Mouse (Mus musculus) hindbrain, embryonic 16.5 days (tissue): ENCODE measurements around the gene Arl4c. TPM values are rescaled to one million over a fixed set of nuclear protein-coding genes. Genes with fewer than 3 reads are reported as not detected.

Experiments used
- ATAC-seq: fragments of 200-750 bp; cut with Nextera tagmentation; 2 replicates; pipeline ENCODE4 v1.8.0; 2017; ENCODE audit warnings: moderate TSS enrichment, moderate library complexity
- H3K27ac ChIP-seq: fragments of 300-500 bp; sonication (generic); 2 replicates; pipeline ENCODE4 v1.5.1; 2014; ENCODE audit warnings: low read depth, mild to moderate bottlenecking, control low read depth, low read length, moderate library complexity
- H3K27me3 ChIP-seq: fragments of 300-500 bp; sonication (generic); replicated peaks from 2 replicates; pipeline ENCODE4 v1.6.1; 2014; ENCODE audit warnings: low read length; ENCODE audit not compliant: control insufficient read depth, insufficient read depth
- H3K36me3 ChIP-seq: fragments of 300-500 bp; sonication (generic); 2 replicates; pipeline ENCODE4 v1.6.1; 2014; ENCODE audit warnings: mild to moderate bottlenecking, low read length, moderate library complexity, mixed read lengths; ENCODE audit not compliant: control insufficient read depth, insufficient read depth
- H3K4me1 ChIP-seq: fragments of 300-500 bp; sonication (generic); 2 replicates; pipeline ENCODE4 v1.6.1; 2014; ENCODE audit warnings: low read depth, low read length; ENCODE audit not compliant: control insufficient read depth, insufficient read depth
- H3K4me2 ChIP-seq: fragments of 300-500 bp; sonication (generic); 2 replicates; pipeline ENCODE4 v1.6.1; 2014; ENCODE audit warnings: mild to moderate bottlenecking, low read length, control low read depth, moderate library complexity
- H3K4me3 ChIP-seq: fragments of 300-500 bp; sonication (generic); 2 replicates; pipeline ENCODE4 v1.5.1; 2014; ENCODE audit warnings: mild to moderate bottlenecking, low read length, control low read depth, moderate library complexity
- H3K9ac ChIP-seq: fragments of 300-500 bp; sonication (generic); 2 replicates; pipeline ENCODE4 v1.6.1; 2014; ENCODE audit warnings: low read depth, mild to moderate bottlenecking, control low read depth, low read length, moderate library complexity
- H3K9me3 ChIP-seq: fragments of 300-500 bp; sonication (generic); 2 replicates; pipeline ENCODE4 v1.6.1; 2014; ENCODE audit warnings: mild to moderate bottlenecking, low read length, moderate library complexity; ENCODE audit not compliant: control insufficient read depth
- WGBS: fragments of 180-500 bp; shearing (Covaris S2); extraction: QIAGEN DNeasy Blood & Tissue Kit; methylation state at CpG from one replicate; pipeline ENCODE4 v1.1.7; 2014; 5-methylcytosine and 5-hydroxymethylcytosine counted together
- polyA plus RNA-seq: library from polyadenylated mRNA; unstranded; fragments of >200 nt; fragmentation: Nextera tagmentation; extraction: Ambion mirVana; gene quantifications from 2 replicates; pipeline ENCODE4 v1.2.1, GENCODE M21; 2015

Gene Arl4c
- polyA plus RNA-seq, 1 experiment from 2014 or later, result 37.7 TPM

DNA sequence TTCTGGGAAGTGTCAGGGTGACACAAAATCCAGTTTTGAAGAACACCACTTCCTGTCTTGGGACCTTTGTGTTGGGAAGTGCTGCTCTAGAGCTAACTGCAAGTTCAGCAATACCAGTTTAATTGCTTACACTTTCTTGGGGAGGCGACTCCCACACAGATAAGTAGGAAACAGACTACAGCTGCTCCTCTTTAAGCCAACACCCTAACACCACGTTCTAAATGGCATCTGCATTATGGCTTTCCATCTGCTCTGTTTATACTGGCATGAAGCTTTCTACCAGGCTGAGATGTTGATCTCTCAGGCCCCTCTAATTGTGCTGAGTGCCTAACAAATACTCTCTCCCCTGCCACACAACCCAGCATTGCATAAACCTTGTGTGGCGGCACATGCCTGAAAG is 36.9 kb upstream of the Arl4c start:
- no peak overlapping the region for H3K9ac ChIP-seq
- no peaks in the 10 kb centered on the region for H3K4me1 ChIP-seq
- 75% methylated on average over 3 of the region's 3 CpGs for WGBS
- H3K27ac ChIP-seq, result no peak overlapping the region
- no peaks in the 10 kb centered on the region for H3K36me3 ChIP-seq
- no peaks in the 10 kb centered on the region for H3K27me3 ChIP-seq
- no peak overlapping the region for H3K4me2 ChIP-seq
- H3K4me3 ChIP-seq, result no peak overlapping the region
- no peaks in the 10 kb centered on the region for H3K9me3 ChIP-seq
- ATAC-seq, result no peak

GRCm38 (mm10) chr1:88729496-88729895 is 27.5 kb upstream of the Arl4c start:
- Histone ChIP-seq H3K4me2 (no peak overlapping the region), H3K36me3 (no peaks in the 10 kb centered on the region), H3K4me1 (no peaks in the 10 kb centered on the region), H3K9ac (no peak overlapping the region), H3K27me3 (no peaks in the 10 kb centered on the region), H3K9me3 (no peaks in the 10 kb centered on the region), H3K4me3 (no peak overlapping the region), H3K27ac (no peak overlapping the region)
- 81% methylated on average over 1 of the region's 1 CpGs for WGBS
- no peak for ATAC-seq

GRCm38 (mm10) chr1:88727369-88727768 is 25.3 kb upstream of the Arl4c start:
- Histone ChIP-seq H3K9me3 (no peaks in the 10 kb centered on the region), H3K4me2 (no peak overlapping the region), H3K9ac (no peak overlapping the region), H3K4me3 (no peak overlapping the region), H3K36me3 (no peaks in the 10 kb centered on the region), H3K27ac (no peak overlapping the region), H3K4me1 (no peaks in the 10 kb centered on the region), H3K27me3 (no peaks in the 10 kb centered on the region)
- 100% methylated on average over 1 of the region's 1 CpGs for WGBS
- ATAC-seq, result no peak

GRCm38 (mm10) chr1:88725716-88726115 is 23.7 kb upstream of the Arl4c start:
- Histone ChIP-seq H3K27ac (no peak overlapping the region), H3K9me3 (no peaks in the 10 kb centered on the region), H3K36me3 (no peaks in the 10 kb centered on the region), H3K4me3 (no peak overlapping the region), H3K4me2 (no peak overlapping the region), H3K4me1 (no peaks in the 10 kb centered on the region), H3K27me3 (no peaks in the 10 kb centered on the region), H3K9ac (no peak overlapping the region)
- WGBS, result 89% methylated on average over 1 of the region's 1 CpGs
- ATAC-seq, result no peak

- Histone ChIP-seq H3K4me2 (no peak overlapping the region), H3K27me3 (no peaks in the 10 kb centered on the region), H3K9ac (no peak overlapping the region), H3K9me3 (no peaks in the 10 kb centered on the region), H3K4me3 (no peak overlapping the region), H3K36me3 (no peaks in the 10 kb centered on the region), H3K4me1 (peaks cover 2% of the 10 kb centered on the region; the same call in 1 of the 2 replicates), H3K27ac (no peak overlapping the region)
- no peak for ATAC-seq
- WGBS, result 44% methylated on average over 11 of the region's 11 CpGs
These were observed 18.7 kb upstream of the Arl4c start for GRCm38 (mm10) chr1:88720626-88721229.

DNA sequence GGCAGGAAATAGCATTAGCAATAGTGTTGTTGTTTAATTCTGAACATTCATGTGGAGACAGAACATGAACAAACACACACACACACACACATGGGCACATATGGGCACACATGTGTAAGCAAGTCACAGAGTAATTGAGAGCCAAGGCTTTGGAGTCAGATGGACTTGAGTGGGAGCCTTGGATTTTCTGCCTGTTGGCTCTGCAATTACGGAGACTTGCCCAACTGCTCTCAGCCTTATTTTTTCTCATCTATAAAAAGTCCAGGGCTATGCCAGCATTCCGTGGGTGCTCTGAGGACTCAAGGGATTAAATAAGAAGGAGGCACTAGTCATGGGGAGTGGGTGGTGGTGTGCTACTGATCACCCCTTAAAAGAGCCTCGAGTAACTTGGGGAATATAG is 16.5 kb upstream of the Arl4c start:
- H3K4me1 ChIP-seq, result peaks cover 2% of the 10 kb centered on the region; the same call in 1 of the 2 replicates
- 71% methylated on average over 3 of the region's 3 CpGs for WGBS

GRCm38 (mm10) chr1:88717736-88718135 is 15.7 kb upstream of the Arl4c start:
- Histone ChIP-seq H3K4me2 (no peak overlapping the region), H3K4me3 (no peak overlapping the region), H3K36me3 (no peaks in the 10 kb centered on the region), H3K4me1 (peaks cover 2% of the 10 kb centered on the region; the same call in 1 of the 2 replicates), H3K27ac (no peak overlapping the region), H3K9ac (no peak overlapping the region), H3K27me3 (no peaks in the 10 kb centered on the region), H3K9me3 (no peaks in the 10 kb centered on the region)
- 82% methylated on average over 13 of the region's 13 CpGs for WGBS
- ATAC-seq, result no peak

More for the DNA sequence above, 16.5 kb upstream of the Arl4c start:
- Histone ChIP-seq H3K9me3 (no peaks in the 10 kb centered on the region), H3K36me3 (no peaks in the 10 kb centered on the region), H3K27ac (no peak overlapping the region), H3K4me2 (no peak overlapping the region), H3K4me3 (no peak overlapping the region), H3K27me3 (no peaks in the 10 kb centered on the region), H3K9ac (no peak overlapping the region)
- 0 out of 2 replicates have a peak, but pooled peaks have one; percentile 14 for ATAC-seq

DNA sequence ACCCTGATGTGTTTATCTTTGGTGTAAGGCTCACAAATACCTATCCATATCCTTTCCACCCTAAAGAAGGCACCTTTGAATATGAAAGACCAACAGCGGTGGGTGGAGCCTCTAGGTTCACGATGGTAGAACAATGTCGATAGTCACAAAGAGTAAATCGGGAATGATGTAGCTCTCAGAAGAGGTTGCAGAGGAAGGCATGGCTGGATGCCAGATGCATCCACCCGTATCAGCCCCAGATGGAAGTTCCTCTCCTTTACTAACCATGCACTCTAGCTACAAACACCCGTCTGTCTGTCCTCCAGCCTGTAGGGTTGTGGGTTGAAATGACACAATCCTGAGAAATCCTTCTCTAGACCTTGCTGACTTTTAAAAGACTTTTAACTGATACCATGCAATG is 10.0 kb upstream of the Arl4c start:
- H3K27me3 ChIP-seq, result no peaks in the 10 kb centered on the region
- no peak overlapping the region for H3K4me2 ChIP-seq
- WGBS, result 80% methylated on average over 6 of the region's 6 CpGs
- H3K36me3 ChIP-seq, result no peaks in the 10 kb centered on the region
- H3K9me3 ChIP-seq, result no peaks in the 10 kb centered on the region
- no peak overlapping the region for H3K4me3 ChIP-seq
- peaks cover 8% of the 10 kb centered on the region; the same call in 1 of the 2 replicates for H3K4me1 ChIP-seq
- H3K9ac ChIP-seq, result no peak overlapping the region
- H3K27ac ChIP-seq, result no peak overlapping the region
- no peak for ATAC-seq

GRCm38 (mm10) chr1:88708646-88709305 is 6.8 kb upstream of the Arl4c start:
- peak overlapping the region; percentile 51; the same call in 1 of the 2 replicates for H3K27ac ChIP-seq
- H3K27me3 ChIP-seq, result no peaks in the 10 kb centered on the region
- no peaks in the 10 kb centered on the region for H3K36me3 ChIP-seq
- H3K4me2 ChIP-seq, result no peak overlapping the region
- H3K9ac ChIP-seq, result no peak overlapping the region
- no peaks in the 10 kb centered on the region for H3K9me3 ChIP-seq
- peaks cover 11% of the 10 kb centered on the region for H3K4me1 ChIP-seq
- ATAC-seq, result no peak
- WGBS, result 34% methylated on average over 9 of the region's 9 CpGs
- no peak overlapping the region for H3K4me3 ChIP-seq
